Mouse (Mus musculus) intestine, embryonic 16.5 days (tissue): ENCODE results near the gene Enox1. TPM values are rescaled to one million over a fixed set of nuclear protein-coding genes. Genes with fewer than 3 reads are reported as not detected.

Experiments used
- ATAC-seq: fragments of 200-750 bp; cut with Nextera tagmentation; 2 replicates; pipeline ENCODE4 v1.8.0; 2017; ENCODE audit warnings: moderate TSS enrichment, moderate library complexity
- H3K27ac ChIP-seq: fragments of 300-500 bp; sonication (generic); 2 replicates; pipeline ENCODE4 v1.5.1; 2014; ENCODE audit warnings: mild to moderate bottlenecking, low read length
- H3K27me3 ChIP-seq: fragments of 300-500 bp; sonication (generic); replicated peaks from 2 replicates; pipeline ENCODE4 v1.6.1; 2014; ENCODE audit warnings: low read length, control low read depth, mixed read lengths; ENCODE audit not compliant: control insufficient read depth, insufficient read depth
- H3K36me3 ChIP-seq: fragments of 300-500 bp; sonication (generic); 2 replicates; pipeline ENCODE4 v1.6.1; 2014; ENCODE audit warnings: low read length, control low read depth; ENCODE audit not compliant: control insufficient read depth, insufficient read depth
- H3K4me1 ChIP-seq: fragments of 300-500 bp; sonication (generic); 2 replicates; pipeline ENCODE4 v1.6.1; 2014; ENCODE audit warnings: low read length, control low read depth, mixed read lengths; ENCODE audit not compliant: control insufficient read depth, insufficient read depth
- H3K4me2 ChIP-seq: fragments of 300-500 bp; sonication (generic); 2 replicates; pipeline ENCODE4 v1.6.1; 2014; ENCODE audit warnings: low read depth, low read length, control low read depth
- H3K4me3 ChIP-seq: fragments of 300-500 bp; sonication (generic); 2 replicates; pipeline ENCODE4 v1.5.1; 2014; ENCODE audit warnings: mild to moderate bottlenecking, low read length
- H3K9ac ChIP-seq: fragments of 300-500 bp; sonication (generic); 2 replicates; pipeline ENCODE4 v1.6.1; 2014; ENCODE audit warnings: low read depth, low read length
- H3K9me3 ChIP-seq: fragments of 300-500 bp; sonication (generic); 2 replicates; pipeline ENCODE4 v1.6.1; 2016; ENCODE audit warnings: low read length, control low read depth; ENCODE audit not compliant: control insufficient read depth
- WGBS: fragments of 180-500 bp; shearing (Covaris S2); extraction: QIAGEN DNeasy Blood & Tissue Kit; methylation state at CpG from one replicate; pipeline ENCODE4 v1.1.7; 2014; 5-methylcytosine and 5-hydroxymethylcytosine counted together
- polyA plus RNA-seq: library from polyadenylated mRNA; unstranded; fragments of >200 nt; fragmentation: Nextera tagmentation; extraction: Ambion mirVana; gene quantifications from 2 replicates; pipeline ENCODE4 v1.2.1, GENCODE M21; 2015

The Enox1 gene
- polyA plus RNA-seq, 1 experiment from 2014 or later = 4.0 TPM

DNA sequence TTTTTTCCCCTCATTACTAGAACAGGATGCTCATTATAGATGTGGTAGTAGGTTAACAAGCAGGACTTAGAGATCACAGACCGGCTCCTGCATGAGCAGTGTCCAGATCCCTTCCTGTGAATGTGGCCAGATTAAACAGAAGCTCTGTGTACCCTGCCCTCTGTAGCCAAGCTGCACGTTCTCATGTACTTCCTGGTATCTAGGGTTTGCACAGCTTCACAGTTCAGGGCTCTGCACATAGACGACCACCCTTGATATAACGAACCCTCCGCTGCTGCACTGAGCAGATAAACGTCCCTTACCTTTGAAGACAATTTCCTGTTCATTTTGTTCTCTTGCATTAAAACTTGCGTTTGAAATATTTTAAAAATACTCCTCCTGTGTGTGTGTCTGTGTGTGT is 505.7 kb downstream of the Enox1 start:
- Histone ChIP-seq H3K9me3 (no peaks in the 10 kb centered on the region), H3K27ac (no peak overlapping the region), H3K36me3 (no peaks in the 10 kb centered on the region), H3K4me2 (no peak overlapping the region), H3K4me3 (no peak overlapping the region), H3K4me1 (no peaks in the 10 kb centered on the region), H3K9ac (no peak overlapping the region), H3K27me3 (no peaks in the 10 kb centered on the region)
- 52% methylated on average over 7 of the region's 7 CpGs for WGBS
- ATAC-seq = peak; percentile 40; the same call in 1 of the 2 replicates

DNA sequence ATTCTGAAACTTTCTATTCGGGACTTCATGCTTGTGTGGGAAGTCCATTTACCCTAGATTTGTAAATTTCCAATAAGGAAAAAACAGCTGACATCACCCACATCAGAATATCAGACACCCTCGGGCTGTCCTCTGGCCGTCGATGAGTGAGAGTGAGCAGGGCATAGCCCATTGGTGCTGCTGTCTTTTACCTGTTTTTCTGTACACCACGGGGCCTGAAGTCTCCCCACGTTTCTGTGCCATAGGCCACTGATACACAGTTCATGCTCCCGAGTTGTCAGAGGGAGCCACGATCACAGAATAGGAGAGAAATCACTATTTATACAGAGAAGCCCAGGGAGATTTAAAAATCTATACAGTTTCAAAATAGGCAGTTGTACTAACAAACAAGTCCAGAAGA is 506.4 kb downstream of the Enox1 start:
- Histone ChIP-seq H3K9me3 (no peaks in the 10 kb centered on the region), H3K4me3 (no peak overlapping the region), H3K4me2 (no peak overlapping the region), H3K27me3 (no peaks in the 10 kb centered on the region), H3K4me1 (no peaks in the 10 kb centered on the region), H3K27ac (no peak overlapping the region), H3K9ac (no peak overlapping the region), H3K36me3 (no peaks in the 10 kb centered on the region)
- no peak for ATAC-seq
- WGBS = 62% methylated on average over 8 of the region's 8 CpGs

DNA sequence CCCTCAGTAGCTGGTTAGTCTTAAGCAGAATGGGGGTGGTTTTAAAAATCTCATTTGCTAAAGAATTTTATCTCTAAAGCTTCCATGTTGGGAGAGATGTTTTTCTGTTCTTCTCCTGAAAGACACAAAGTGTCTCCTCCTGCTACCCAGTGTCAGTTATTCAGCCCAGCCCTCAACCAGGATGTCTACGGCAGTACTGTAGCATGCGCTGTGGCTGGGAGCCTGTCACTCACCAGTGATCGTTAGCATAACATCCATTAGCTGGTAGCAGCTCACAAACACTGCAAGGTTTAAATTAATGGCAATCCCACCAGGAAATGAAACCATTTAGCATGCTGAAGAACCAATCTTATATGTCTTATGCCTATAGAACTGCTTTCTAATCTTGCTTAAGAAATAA is 511.5 kb downstream of the Enox1 start:
- H3K4me1 ChIP-seq = peaks cover 4% of the 10 kb centered on the region
- H3K36me3 ChIP-seq = no peaks in the 10 kb centered on the region
- H3K27ac ChIP-seq = no peak overlapping the region
- H3K4me2 ChIP-seq = no peak overlapping the region
- no peaks in the 10 kb centered on the region for H3K9me3 ChIP-seq
- H3K4me3 ChIP-seq = no peak overlapping the region
- no peak for ATAC-seq
- WGBS = 58% methylated on average over 3 of the region's 3 CpGs
- no peak overlapping the region for H3K9ac ChIP-seq
- H3K27me3 ChIP-seq = no peaks in the 10 kb centered on the region

DNA sequence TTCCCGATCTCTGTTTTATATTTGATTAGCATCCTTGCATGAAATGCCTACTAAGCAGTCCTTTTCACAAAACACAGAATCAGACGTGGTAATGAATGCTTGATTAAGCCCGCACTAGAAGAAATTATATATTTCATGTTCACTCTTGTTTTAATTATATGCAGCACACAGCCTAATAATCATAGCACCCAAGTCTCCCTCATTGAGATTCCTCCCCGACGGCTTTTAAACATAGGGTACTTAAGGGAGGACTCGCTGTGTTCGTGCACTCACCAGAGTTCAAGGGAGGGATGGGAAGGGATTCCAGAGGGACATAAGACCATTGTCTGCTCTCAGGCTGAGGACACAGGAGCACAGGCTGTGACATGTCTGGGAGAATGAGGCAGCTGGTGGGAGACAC is 512.9 kb downstream of the Enox1 start:
- Histone ChIP-seq H3K27me3 (no peaks in the 10 kb centered on the region), H3K9ac (no peak overlapping the region), H3K27ac (no peak overlapping the region), H3K4me2 (no peak overlapping the region), H3K9me3 (no peaks in the 10 kb centered on the region), H3K4me1 (peaks cover 7% of the 10 kb centered on the region), H3K36me3 (no peaks in the 10 kb centered on the region), H3K4me3 (no peak overlapping the region)
- ATAC-seq = no peak
- WGBS = 90% methylated on average over 7 of the region's 7 CpGs

DNA sequence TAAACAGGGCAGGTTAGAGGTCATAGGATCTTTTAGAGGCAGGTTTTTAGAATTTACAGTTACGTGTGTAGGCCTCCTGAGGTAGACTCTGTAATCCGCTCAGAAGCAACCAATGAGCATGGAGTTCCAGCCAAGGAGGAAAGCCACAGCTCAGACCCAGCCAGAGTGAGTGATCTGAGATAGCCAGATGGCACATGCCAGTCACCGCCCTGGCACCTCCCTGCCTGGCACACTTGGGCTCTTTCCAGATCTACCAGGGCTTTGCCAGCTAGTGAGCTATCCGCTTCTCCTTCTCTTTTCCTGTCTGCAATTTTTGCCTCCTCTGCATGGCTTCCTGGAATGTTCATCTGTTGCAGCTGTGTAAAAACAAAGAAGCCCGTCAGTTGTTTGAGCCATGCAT is 514.4 kb downstream of the Enox1 start:
- no peaks in the 10 kb centered on the region for H3K9me3 ChIP-seq
- H3K4me2 ChIP-seq = no peak overlapping the region
- H3K4me1 ChIP-seq = peaks cover 7% of the 10 kb centered on the region
- ATAC-seq = no peak
- H3K36me3 ChIP-seq = no peaks in the 10 kb centered on the region
- WGBS = 80% methylated on average over 5 of the region's 5 CpGs
- no peak overlapping the region for H3K27ac ChIP-seq
- no peak overlapping the region for H3K9ac ChIP-seq
- no peaks in the 10 kb centered on the region for H3K27me3 ChIP-seq
- H3K4me3 ChIP-seq = no peak overlapping the region

DNA sequence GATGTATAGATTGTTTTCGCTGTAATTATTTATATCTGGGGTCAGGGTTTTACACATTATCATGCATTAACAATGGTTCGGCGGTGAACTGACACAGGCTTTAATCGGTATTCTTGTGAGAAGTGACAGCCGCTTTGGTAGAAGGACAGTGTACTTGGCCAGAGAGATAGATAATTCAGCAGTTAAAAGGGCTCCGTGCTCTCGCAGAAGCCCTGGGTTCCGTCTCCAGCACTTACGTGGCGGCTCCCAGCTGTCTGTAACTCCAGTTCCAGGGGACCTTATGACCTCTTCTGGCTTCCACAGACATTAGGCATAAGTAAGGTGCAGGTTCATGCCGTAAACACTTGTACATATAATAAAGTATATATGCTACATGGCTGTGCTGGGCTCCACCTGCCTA is 515.4 kb downstream of the Enox1 start:
- WGBS = 63% methylated on average over 11 of the region's 11 CpGs
- H3K27ac ChIP-seq = no peak overlapping the region
- peaks cover 7% of the 10 kb centered on the region for H3K4me1 ChIP-seq
- ATAC-seq = no peak
- no peaks in the 10 kb centered on the region for H3K9me3 ChIP-seq
- H3K4me3 ChIP-seq = no peak overlapping the region
- H3K4me2 ChIP-seq = no peak overlapping the region
- H3K9ac ChIP-seq = no peak overlapping the region
- no peaks in the 10 kb centered on the region for H3K27me3 ChIP-seq
- no peaks in the 10 kb centered on the region for H3K36me3 ChIP-seq

DNA sequence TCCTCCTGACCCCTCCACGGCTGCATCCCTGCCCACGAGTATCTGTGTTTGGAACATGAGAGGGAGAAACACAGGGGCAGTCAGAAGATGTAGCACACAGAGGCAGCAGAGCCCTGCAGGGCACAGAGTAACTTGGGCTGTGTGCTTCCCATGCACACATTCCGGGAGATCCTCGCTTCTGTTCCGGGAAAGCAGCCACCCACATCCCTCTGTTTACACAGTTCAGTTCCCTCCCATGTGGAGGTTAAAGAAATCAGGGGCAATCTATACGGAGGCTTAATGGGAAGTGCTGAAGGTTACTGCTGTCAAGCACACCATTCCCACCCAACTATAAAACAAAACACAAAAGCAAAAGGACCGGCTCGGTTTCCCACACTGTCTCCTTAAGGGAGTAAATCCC is 516.6 kb downstream of the Enox1 start:
- H3K27me3 ChIP-seq = no peaks in the 10 kb centered on the region
- no peak overlapping the region for H3K4me3 ChIP-seq
- H3K36me3 ChIP-seq = no peaks in the 10 kb centered on the region
- H3K9me3 ChIP-seq = no peaks in the 10 kb centered on the region
- H3K4me2 ChIP-seq = peak overlapping the region; percentile 4; the same call in 1 of the 2 replicates
- WGBS = 16% methylated on average over 8 of the region's 8 CpGs
- H3K4me1 ChIP-seq = peaks cover 7% of the 10 kb centered on the region
- ATAC-seq = peak; percentile 91
- H3K9ac ChIP-seq = no peak overlapping the region
- H3K27ac ChIP-seq = no peak overlapping the region

DNA sequence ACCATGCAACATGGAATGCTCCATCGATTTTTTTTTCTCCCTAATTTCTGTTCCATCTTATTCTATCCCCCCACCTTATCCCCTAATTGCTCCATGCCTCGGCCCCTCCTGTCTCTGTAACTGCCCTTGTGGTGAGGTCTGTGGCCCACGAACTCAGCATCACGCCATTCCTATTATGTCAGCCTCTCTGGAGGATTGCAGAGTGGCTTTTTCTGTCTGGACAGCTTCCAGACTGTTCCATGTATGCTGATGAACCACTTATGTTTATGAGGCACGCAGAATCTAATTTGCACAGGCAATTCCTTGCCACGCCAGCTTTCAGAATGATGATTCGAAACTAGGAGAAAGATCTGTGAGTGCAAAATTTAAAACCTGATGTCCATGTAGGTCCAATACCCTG is 521.4 kb downstream of the Enox1 start:
- no peaks in the 10 kb centered on the region for H3K27me3 ChIP-seq
- H3K4me3 ChIP-seq = no peak overlapping the region
- ATAC-seq = no peak
- H3K27ac ChIP-seq = no peak overlapping the region
- H3K4me1 ChIP-seq = peaks cover 5% of the 10 kb centered on the region
- 66% methylated on average over 7 of the region's 7 CpGs for WGBS
- H3K9me3 ChIP-seq = no peaks in the 10 kb centered on the region
- H3K9ac ChIP-seq = no peak overlapping the region
- H3K4me2 ChIP-seq = no peak overlapping the region
- no peaks in the 10 kb centered on the region for H3K36me3 ChIP-seq

DNA sequence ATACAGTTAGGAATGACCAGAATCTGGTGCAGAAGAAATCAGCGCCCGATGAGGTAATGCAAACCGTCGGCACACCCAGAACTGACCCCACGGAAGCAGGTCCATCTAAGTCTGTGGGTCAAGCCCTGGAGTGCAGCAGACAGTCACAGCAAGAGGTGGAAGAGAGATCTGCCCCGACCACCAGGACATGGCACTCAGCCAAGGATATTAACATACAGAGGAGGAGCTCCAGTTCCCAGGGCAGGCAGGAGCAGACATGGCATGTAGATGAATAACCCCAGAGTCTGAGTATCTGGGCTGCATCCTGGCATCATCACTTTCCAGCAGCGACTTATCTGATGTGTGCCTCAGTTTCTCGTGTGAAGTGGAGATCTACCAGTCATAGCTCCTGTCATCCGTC is 523.3 kb downstream of the Enox1 start:
- Histone ChIP-seq H3K36me3 (no peaks in the 10 kb centered on the region), H3K9ac (no peak overlapping the region), H3K4me1 (no peaks in the 10 kb centered on the region), H3K27me3 (no peaks in the 10 kb centered on the region), H3K27ac (no peak overlapping the region), H3K4me3 (no peak overlapping the region), H3K4me2 (no peak overlapping the region), H3K9me3 (no peaks in the 10 kb centered on the region)
- ATAC-seq = no peak
- 67% methylated on average over 9 of the region's 9 CpGs for WGBS

DNA sequence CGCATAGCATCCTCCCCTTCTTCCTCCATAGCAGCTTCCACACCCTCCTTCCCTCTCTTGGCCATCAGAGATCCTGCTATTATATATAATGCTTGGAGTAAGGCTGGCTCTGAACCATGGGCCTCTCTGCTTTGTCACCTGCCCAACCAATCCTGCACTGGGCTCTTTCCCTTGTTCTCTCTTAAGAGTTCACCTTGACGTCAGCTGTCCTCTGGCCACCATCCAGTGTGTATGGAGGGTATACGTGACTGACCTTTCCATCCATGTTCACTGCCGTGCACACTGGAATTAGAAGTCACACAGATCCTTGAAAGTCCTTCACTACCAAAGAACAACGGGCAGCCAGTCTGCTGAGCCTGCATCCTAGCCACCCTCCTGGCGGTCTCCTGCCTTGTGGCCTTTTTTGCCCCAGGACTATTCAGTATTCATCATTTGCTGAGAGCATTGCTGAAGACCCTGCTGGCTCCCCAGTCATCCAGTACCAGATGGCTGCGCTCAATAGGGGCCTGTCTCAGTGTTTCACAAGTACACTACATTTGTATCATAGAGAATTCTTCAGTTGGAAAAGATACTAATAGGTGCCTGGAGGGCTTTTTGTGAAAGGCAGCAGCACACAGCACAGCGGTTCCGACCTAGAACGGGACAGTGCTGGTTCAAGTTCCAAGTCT is 526.5 kb downstream of the Enox1 start:
- WGBS = 89% methylated on average over 10 of the region's 10 CpGs
- Histone ChIP-seq H3K27ac (no peak overlapping the region), H3K9me3 (no peaks in the 10 kb centered on the region), H3K36me3 (no peaks in the 10 kb centered on the region), H3K4me3 (no peak overlapping the region), H3K4me2 (no peak overlapping the region), H3K27me3 (no peaks in the 10 kb centered on the region), H3K9ac (no peak overlapping the region), H3K4me1 (no peaks in the 10 kb centered on the region)
- no peak for ATAC-seq
